Mouse (Mus musculus): ENCODE data around the gene Vmn2r100.

Vmn2r100 gene

GRCm38 (mm10) chr17:19504432-19504831, at the start of gene Vmn2r100:
Vmn2r100 (plus strand) TSS chr17:19504732.
- no peak for DNase-seq

- no peak for DNase-seq
Observed at GRCm38 (mm10) chr17:19482866-19483265, 21.7 kb upstream of the Vmn2r100 start.

- no peak for DNase-seq
Observed at GRCm38 (mm10) chr17:19576927-19577326, 72.4 kb downstream of the Vmn2r100 start, which contains the start of gene Vmn2r101. Vmn2r101 (plus strand) TSS chr17:19577227.
